Mouse (Mus musculus) frontal cortex, adult 2 months (tissue): ENCODE results near the gene Srrm4. TPM values are rescaled to one million over a fixed set of nuclear protein-coding genes. Genes with fewer than 3 reads are reported as not detected.
"Not testable (repeated sequence)": the region's sequence is repeated elsewhere in the genome, so short reads cannot be mapped to it uniquely, and the experiment has no call there.

Experiments
- DNase-seq, 2 experiments: peaks; one replicate each; pipeline ENCODE4 v3.0.0; 2022; ENCODE audit warnings: low spot score in 1 of 2; ENCODE audit errors: extremely low spot score in 1 of 2
- polyA plus RNA-seq: library from polyadenylated mRNA; depleted of rRNA; stranded (reverse); fragments of >200 nt; gene quantifications from 2 replicates; pipeline ENCODE4 v1.2.3, GENCODE M21; 2012

Gene Srrm4
- polyA plus RNA-seq, 1 experiment: 28.6 TPM

- peak in 1 of 2 experiments; percentile 67 for DNase-seq
These were observed 145.1 kb downstream of the Srrm4 start for GRCm38 (mm10) chr5:116446552-116446951.

- no peak for DNase-seq
These were observed 145.8 kb downstream of the Srrm4 start for GRCm38 (mm10) chr5:116445634-116446367.

- no peak for DNase-seq
These were observed 147.1 kb downstream of the Srrm4 start for GRCm38 (mm10) chr5:116444517-116444916.

GRCm38 (mm10) chr5:116443459-116443940 lies 148.1 kb downstream of the Srrm4 start:
- DNase-seq: peak in 1 of 2 experiments; percentile 61

- DNase-seq: peak; percentile 78 to 80
These were observed 148.7 kb downstream of the Srrm4 start for GRCm38 (mm10) chr5:116442697-116443458.

- peak; percentile 69 to 79 for DNase-seq
These were observed 151.4 kb downstream of the Srrm4 start for GRCm38 (mm10) chr5:116440251-116440650.

- DNase-seq: no peak
These were observed 153.3 kb downstream of the Srrm4 start for GRCm38 (mm10) chr5:116438328-116438727.

GRCm38 (mm10) chr5:116436117-116436516 lies 155.5 kb downstream of the Srrm4 start:
- DNase-seq: no peak

GRCm38 (mm10) chr5:116434976-116435850 lies 156.4 kb downstream of the Srrm4 start:
- DNase-seq: peak in 1 of 2 experiments; percentile 53

- no peak for DNase-seq
These were observed 158.7 kb downstream of the Srrm4 start for GRCm38 (mm10) chr5:116432871-116433270.

- DNase-seq: no peak
These were observed 164.9 kb downstream of the Srrm4 start for GRCm38 (mm10) chr5:116426701-116427100.

GRCm38 (mm10) chr5:116425709-116426108 lies 165.9 kb downstream of the Srrm4 start:
- not testable (repeated sequence) for DNase-seq

GRCm38 (mm10) chr5:116425273-116425672 lies 166.3 kb downstream of the Srrm4 start:
- DNase-seq: no peak

GRCm38 (mm10) chr5:116423746-116424145 lies 167.9 kb downstream of the Srrm4 start:
- DNase-seq: no peak

- DNase-seq: peak in 1 of 2 experiments; percentile 36
These were observed 168.9 kb downstream of the Srrm4 start, which contains the start of gene Hspb8 for GRCm38 (mm10) chr5:116422699-116423201. Gene Hspb8, minus strand, starts transcription at chr5:116422864.

- no peak for DNase-seq
These were observed 169.7 kb downstream of the Srrm4 start for GRCm38 (mm10) chr5:116421791-116422481.

- peak in 1 of 2 experiments; percentile 32 for DNase-seq
These were observed 170.8 kb downstream of the Srrm4 start for GRCm38 (mm10) chr5:116420759-116421225.

GRCm38 (mm10) chr5:116420213-116420612 lies 171.4 kb downstream of the Srrm4 start:
- DNase-seq: no peak

GRCm38 (mm10) chr5:116419322-116420045 lies 172.1 kb downstream of the Srrm4 start:
- no peak for DNase-seq
